In the genomic region with DNA sequence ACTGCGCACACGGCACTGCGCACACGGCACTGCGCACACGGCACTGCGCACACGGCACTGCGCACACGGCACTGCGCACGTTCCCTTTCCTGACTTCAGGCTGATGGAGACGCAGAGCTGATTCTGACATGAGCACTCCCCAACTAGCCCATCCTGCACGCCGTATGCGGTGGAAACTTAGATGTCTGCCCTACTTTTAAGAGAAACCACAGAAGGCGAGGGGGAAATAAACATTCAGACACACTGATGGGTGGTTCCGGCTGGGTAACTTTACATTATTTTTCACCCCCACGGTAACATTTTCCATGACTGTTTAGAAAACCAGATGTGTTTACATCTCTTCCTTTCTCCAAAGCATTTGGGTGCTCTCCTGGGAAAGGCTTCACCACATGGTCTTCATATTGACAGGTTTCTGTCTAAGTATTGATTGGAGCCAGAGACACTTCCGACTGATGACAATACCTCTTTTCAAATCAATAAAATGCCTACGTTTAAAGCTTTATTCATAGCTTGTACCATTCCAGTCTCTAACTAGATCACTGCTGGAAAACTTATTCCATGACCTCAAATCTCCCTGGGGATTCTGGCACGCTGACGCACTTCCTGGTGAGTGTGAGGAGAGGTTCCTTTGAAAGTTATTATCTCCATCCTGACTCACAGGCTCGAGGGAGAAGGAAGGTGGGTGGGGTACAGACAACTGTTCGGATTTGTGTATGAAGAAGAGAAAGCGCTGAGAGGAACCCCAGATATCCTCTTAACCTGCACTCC, we compare ENCODE assay signal across 13 mouse cellular contexts.
A peak's percentile ranks its signal among the peaks of the same experiment; 100 is the strongest.
DNase-seq lines count a peak whose midpoint lies in the region; ATAC-seq and TF ChIP-seq lines count a peak whose summit lies in the region.
"Had no signal": no experiment of that assay in that cellular context is flagged by ENCODE, and none has a peak within 500 bp of the region (broad histone marks: within the 10 kb centered on the region; RNA-seq: fewer than 3 reads in every experiment).

No protein-coding gene starts in this region.

- peak overlapping the region; percentile 75 for H3K27ac ChIP-seq in embryonic fibroblast, embryonic 13.5 days (ENCODE audit: insufficient read depth, low read length)
- H3K27ac ChIP-seq in forebrain, embryonic 14.5 days (ENCODE audit: low read depth, low read length) = no peak overlapping the region
- H3K27ac ChIP-seq: forebrain, embryonic 15.5 days; liver, embryonic 15.5 days; neural tube, embryonic 15.5 days had no signal

- DNase-seq in gastrocnemius, adult 8-10 months (ENCODE audit: low spot score in 2 of 2) = peak; percentile 38 to 52
- DNase-seq in gastrocnemius, postnatal 14 days = no peak
- peak; percentile 78 for DNase-seq in telencephalon, adult 2 months (ENCODE audit: low read depth, low spot score)
- DNase-seq in forebrain, embryonic 14.5 days (ENCODE audit: low spot score) = no peak
- no peak for DNase-seq in left cerebral cortex, adult 11 months (ENCODE audit: low spot score)
- DNase-seq: adrenal gland, postnatal 14 days had no signal

- peak overlapping the region; percentile 59 for H3K4me3 ChIP-seq in megakaryocyte, embryonic 14.5 days (replicated peaks)
- peak overlapping the region; percentile 13; the same call in 1 of the 2 replicates for H3K4me3 ChIP-seq in embryonic fibroblast, embryonic 13.5 days (ENCODE audit: insufficient read depth, low read length)
- no peak overlapping the region for H3K4me3 ChIP-seq in forebrain, embryonic 14.5 days (ENCODE audit: low read depth, low read length)
- H3K4me3 ChIP-seq: forebrain, embryonic 15.5 days; liver, embryonic 15.5 days; neural tube, embryonic 15.5 days had no signal

- no peak for TF ChIP-seq POLR2A in embryonic fibroblast, embryonic 13.5 days (IDR thresholded peaks at IDR 0.05; ENCODE audit: low read depth, low read length)

- ATAC-seq in megakaryocyte, adult 5-6 weeks (ENCODE audit: poor library complexity, severe bottlenecking) = no peak
- no peak for ATAC-seq in forebrain, embryonic 14.5 days
- ATAC-seq: forebrain, embryonic 15.5 days had no signal

- H3K9ac ChIP-seq in forebrain, embryonic 14.5 days (ENCODE audit: low read length) = no peak overlapping the region
- H3K9ac ChIP-seq: forebrain, embryonic 15.5 days; liver, embryonic 15.5 days; neural tube, embryonic 15.5 days had no signal

- peaks cover 21% of the 10 kb centered on the region; the same call in 1 of the 2 replicates for H3K9me3 ChIP-seq in megakaryocyte, embryonic 14.5 days
- H3K9me3 ChIP-seq in forebrain, embryonic 14.5 days (replicated peaks; ENCODE audit: control insufficient read depth, low read length) = no peaks in the 10 kb centered on the region
- H3K9me3 ChIP-seq: forebrain, embryonic 15.5 days; liver, embryonic 15.5 days; neural tube, embryonic 15.5 days had no signal

- H3K4me2 ChIP-seq in forebrain, embryonic 14.5 days (ENCODE audit: low read length) = no peak overlapping the region
- H3K4me2 ChIP-seq: forebrain, embryonic 15.5 days; liver, embryonic 15.5 days; midbrain, embryonic 11.5 days; neural tube, embryonic 15.5 days had no signal

- 93% methylated on average over 25 of the region's 26 CpGs for WGBS in forebrain, embryonic 14.5 days

- intact Hi-C loops in gastrocnemius, postnatal 14 days (cut with DNase I; ENCODE audit: low total_unique reads) = no loop called here

- no peak for TF ChIP-seq CTCF in embryonic fibroblast, embryonic 13.5 days (IDR thresholded peaks at IDR 0.05; ENCODE audit: borderline replicate concordance, insufficient read depth, low read length)

- no peaks in the 10 kb centered on the region for H3K36me3 ChIP-seq in megakaryocyte, embryonic 14.5 days (replicated peaks; ENCODE audit: low read length)
- peaks cover 20% of the 10 kb centered on the region; the same call in 1 of the 2 replicates for H3K36me3 ChIP-seq in forebrain, embryonic 14.5 days (ENCODE audit: control insufficient read depth, insufficient read depth, low read length)
- H3K36me3 ChIP-seq: liver, embryonic 15.5 days had no signal

- no peaks in the 10 kb centered on the region for H3K27me3 ChIP-seq in megakaryocyte, embryonic 14.5 days (replicated peaks)
- no peaks in the 10 kb centered on the region for H3K27me3 ChIP-seq in forebrain, embryonic 14.5 days (replicated peaks; ENCODE audit: control insufficient read depth, insufficient read depth, low read length)
- H3K27me3 ChIP-seq: forebrain, embryonic 15.5 days; liver, embryonic 15.5 days; neural tube, embryonic 15.5 days had no signal

- H3K4me1 ChIP-seq in megakaryocyte, embryonic 14.5 days = no peaks in the 10 kb centered on the region
- peaks cover 6% of the 10 kb centered on the region; the same call in 1 of the 2 replicates for H3K4me1 ChIP-seq in embryonic fibroblast, embryonic 13.5 days (ENCODE audit: control insufficient read depth, insufficient read depth, low read length)
- no peaks in the 10 kb centered on the region for H3K4me1 ChIP-seq in forebrain, embryonic 14.5 days (ENCODE audit: control insufficient read depth, insufficient read depth, low read length)
- H3K4me1 ChIP-seq: forebrain, embryonic 15.5 days; liver, embryonic 15.5 days; neural tube, embryonic 15.5 days had no signal

Comparison
In these comparisons a context has a peak if more than half of its experiments do, and no peak if none do; other contexts are left out.
1. DNase-seq: peak in gastrocnemius, adult 8-10 months (2 of 2) and telencephalon, adult 2 months (single experiment); none in gastrocnemius, postnatal 14 days (single experiment), forebrain, embryonic 14.5 days (single experiment) and left cerebral cortex, adult 11 months (single experiment).